Mouse (Mus musculus) lung, postnatal 0 days (tissue): ENCODE data around the gene Matn1.

Experiments used
- CTCF ChIP-seq: IDR thresholded peaks from 2 replicates; pipeline ENCODE4 v1.5.1; 2016; ENCODE audit warnings: antibody characterized with exemption, mild to moderate bottlenecking
- EP300 ChIP-seq: IDR thresholded peaks from 2 replicates; pipeline ENCODE4 v1.6.1; 2016; ENCODE audit warnings: antibody characterized with exemption, mild to moderate bottlenecking, control low read depth

DNA sequence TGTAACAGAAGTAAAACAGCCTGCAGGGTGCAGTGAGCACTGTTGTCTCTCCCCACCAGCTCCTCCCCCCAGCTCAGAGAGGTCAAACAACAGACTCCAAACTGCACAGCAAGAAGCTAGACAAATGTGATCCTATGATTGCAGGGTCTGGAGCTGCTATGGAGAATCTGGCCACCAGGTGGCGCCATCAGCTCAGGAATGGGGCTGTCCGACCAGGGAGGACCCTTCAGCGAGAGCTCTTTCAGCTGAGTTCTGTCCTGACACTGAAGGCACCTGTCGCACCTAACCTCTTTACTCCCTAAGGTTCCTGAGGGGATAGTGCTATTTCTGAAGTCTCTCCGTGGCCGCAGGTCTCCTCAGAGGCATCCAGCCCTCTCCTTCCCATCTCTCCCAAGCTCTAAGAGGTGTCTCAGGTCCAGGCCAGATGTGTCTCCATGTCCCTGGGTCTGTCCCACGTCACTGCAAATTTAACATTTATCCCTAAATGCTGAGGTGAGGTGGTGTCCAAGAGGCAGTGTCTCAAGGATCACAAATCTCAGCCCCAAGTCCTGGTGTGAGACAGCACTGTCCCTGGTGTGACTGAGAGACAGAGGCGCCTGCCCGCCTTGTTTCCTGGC lies 16.0 kb downstream of the Matn1 start:
- TF ChIP-seq CTCF (peak; percentile 97), EP300 (no peak)
